Mouse (Mus musculus): ENCODE measurements at regions not wholly inside any gene's neighbourhood (a gene's known extent, or its start where the extent isn't known, plus 50 kb on each side); places are given as distances from the start of the nearest gene placed in this dataset.

DNA sequence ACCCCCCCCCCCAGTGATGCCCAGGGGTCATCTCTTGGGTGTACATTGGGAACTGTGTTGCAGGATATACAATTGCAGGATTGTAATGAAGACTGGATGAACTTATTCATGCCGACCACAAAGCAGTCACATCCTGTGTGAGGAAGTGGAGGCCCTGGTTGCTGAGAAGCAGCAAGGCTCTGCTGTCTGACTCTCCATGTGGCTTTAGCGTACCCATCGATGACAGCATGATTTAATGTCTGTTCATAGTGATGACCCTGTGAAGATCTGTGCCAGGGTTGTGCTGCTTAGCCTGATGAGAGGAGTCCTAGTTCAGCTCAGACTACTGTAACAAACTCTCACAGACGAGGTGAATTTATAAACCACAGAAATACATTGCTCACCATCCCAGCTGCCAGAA is 159.7 kb downstream of the Katnal1 start:
- TF ChIP-seq MYC (IDR thresholded peaks at IDR 0.05; ENCODE audit: low read depth, low read length) = no peak
- no peak for TF ChIP-seq MXI1 (IDR thresholded peaks at IDR 0.05; ENCODE audit: low read depth, low read length)
- no peak for TF ChIP-seq HCFC1 (IDR thresholded peaks at IDR 0.05; ENCODE audit: low read depth, low read length)

All from CH12.LX (cell line).